Mouse (Mus musculus) embryonic facial prominence, embryonic 12.5 days (tissue): ENCODE measurements around the gene Sema3b. TPM values are rescaled to one million over a fixed set of nuclear protein-coding genes. Genes with fewer than 3 reads are reported as not detected.

Experiments
- ATAC-seq: fragments of 200-750 bp; cut with Nextera tagmentation; 2 replicates; pipeline ENCODE4 v1.8.0; 2017; ENCODE audit not compliant: insufficient number of reproducible peaks, insufficient read depth, low FRiP score, low TSS enrichment
- H3K27ac ChIP-seq: fragments of 300-500 bp; sonication (generic); 2 replicates; pipeline ENCODE4 v1.5.1; 2016; ENCODE audit warnings: mild to moderate bottlenecking
- H3K27me3 ChIP-seq: fragments of 300-500 bp; sonication (generic); 2 replicates; pipeline ENCODE4 v1.6.1; 2016; ENCODE audit warnings: mild to moderate bottlenecking, moderate library complexity
- H3K36me3 ChIP-seq: fragments of 300-500 bp; sonication (generic); 2 replicates; pipeline ENCODE4 v1.6.1; 2016; ENCODE audit warnings: mild to moderate bottlenecking
- H3K4me1 ChIP-seq: fragments of 300-500 bp; sonication (generic); 2 replicates; pipeline ENCODE4 v1.6.1; 2016
- H3K4me2 ChIP-seq: fragments of 300-500 bp; sonication (generic); replicated peaks from 2 replicates; pipeline ENCODE4 v1.6.1; 2016; ENCODE audit warnings: mild to moderate bottlenecking, moderate library complexity
- H3K4me3 ChIP-seq: fragments of 300-500 bp; sonication (generic); 2 replicates; pipeline ENCODE4 v1.5.1; 2016; ENCODE audit warnings: mild to moderate bottlenecking
- H3K9ac ChIP-seq: fragments of 300-500 bp; sonication (generic); 2 replicates; pipeline ENCODE4 v1.6.1; 2016; ENCODE audit warnings: mild to moderate bottlenecking, moderate library complexity
- H3K9me3 ChIP-seq: fragments of 300-500 bp; sonication (generic); 2 replicates; pipeline ENCODE4 v1.6.1; 2016; ENCODE audit warnings: mild to moderate bottlenecking, moderate library complexity
- WGBS: fragments of 180-500 bp; shearing (Covaris S2); methylation state at CpG from one replicate; pipeline ENCODE4 v1.1.7; 2016; 5-methylcytosine and 5-hydroxymethylcytosine counted together
- polyA plus RNA-seq: library from polyadenylated mRNA; unstranded; fragments of >200 nt; fragmentation: Nextera tagmentation; extraction: Ambion mirVana; gene quantifications from 2 replicates; pipeline ENCODE4 v1.2.1, GENCODE M21; 2016

Gene Sema3b
- polyA plus RNA-seq, 1 experiment from 2014 or later, result 6.9 TPM

DNA sequence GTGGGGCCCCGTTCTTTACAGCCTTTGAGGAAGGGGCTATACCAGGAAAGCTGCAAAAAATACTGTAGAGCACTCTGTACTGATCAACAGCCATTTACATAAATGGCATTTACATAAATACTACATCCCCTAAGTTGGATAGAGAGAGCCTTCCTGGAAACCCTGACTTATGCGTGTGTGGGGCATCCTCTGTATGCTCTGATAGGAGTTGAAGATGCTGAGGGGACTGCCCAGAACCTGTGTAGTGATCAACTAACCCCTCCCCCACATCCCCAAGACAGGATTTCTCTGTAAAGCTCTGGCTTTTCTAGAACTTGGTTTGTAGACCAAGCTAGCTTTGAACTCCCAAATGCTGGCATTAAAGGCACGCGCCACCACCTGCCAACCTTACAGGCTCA lies 403 bp upstream of the Sema3b start:
- Histone ChIP-seq H3K27ac (peak overlapping the region; percentile 17; the same call in 1 of the 2 replicates), H3K36me3 (peaks cover 7% of the 10 kb centered on the region; the same call in 1 of the 2 replicates), H3K4me3 (no peak overlapping the region), H3K9me3 (no peaks in the 10 kb centered on the region), H3K9ac (no peak overlapping the region), H3K27me3 (no peaks in the 10 kb centered on the region), H3K4me2 (peak overlapping the region; percentile 5; the same call in 1 of the 2 replicates), H3K4me1 (peaks cover 57% of the 10 kb centered on the region)
- WGBS, result 63% methylated on average over 4 of the region's 4 CpGs
- ATAC-seq, result no peak

DNA sequence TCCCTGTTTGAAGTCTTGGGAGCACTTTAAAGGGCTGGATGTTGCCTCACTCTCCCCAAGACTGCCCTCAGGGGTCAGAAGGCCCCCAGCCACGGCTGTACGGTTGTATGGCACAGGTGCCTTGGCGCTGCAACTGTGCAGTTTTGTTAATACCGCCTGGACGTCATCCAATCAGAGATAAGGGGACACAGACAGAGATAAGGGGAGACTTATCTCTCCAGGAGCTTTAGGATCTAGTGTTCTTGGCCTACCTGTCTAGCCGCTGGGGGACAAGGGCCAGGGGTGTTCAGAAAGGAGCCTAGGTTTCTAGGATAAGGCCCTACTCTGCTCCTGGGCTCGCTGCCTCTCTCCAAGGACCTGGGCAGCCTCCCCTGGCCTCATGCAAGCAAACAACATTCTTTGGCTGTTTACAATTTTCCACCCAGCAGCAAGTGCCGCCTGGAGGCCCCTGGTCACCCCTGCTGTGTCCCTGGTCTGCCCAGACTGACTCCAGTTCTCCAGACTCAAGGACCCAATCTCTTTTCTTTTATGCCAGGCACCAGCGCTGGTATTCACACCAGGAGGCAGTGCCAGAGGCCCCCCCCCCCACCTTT lies 1.3 kb downstream of the Sema3b start:
- Histone ChIP-seq H3K9me3 (no peaks in the 10 kb centered on the region), H3K27ac (no peak overlapping the region), H3K4me1 (peaks cover 62% of the 10 kb centered on the region), H3K27me3 (no peaks in the 10 kb centered on the region), H3K4me2 (no peak overlapping the region), H3K36me3 (no peaks in the 10 kb centered on the region), H3K4me3 (no peak overlapping the region), H3K9ac (no peak overlapping the region)
- ATAC-seq, result no peak
- 56% methylated on average over 9 of the region's 9 CpGs for WGBS

DNA sequence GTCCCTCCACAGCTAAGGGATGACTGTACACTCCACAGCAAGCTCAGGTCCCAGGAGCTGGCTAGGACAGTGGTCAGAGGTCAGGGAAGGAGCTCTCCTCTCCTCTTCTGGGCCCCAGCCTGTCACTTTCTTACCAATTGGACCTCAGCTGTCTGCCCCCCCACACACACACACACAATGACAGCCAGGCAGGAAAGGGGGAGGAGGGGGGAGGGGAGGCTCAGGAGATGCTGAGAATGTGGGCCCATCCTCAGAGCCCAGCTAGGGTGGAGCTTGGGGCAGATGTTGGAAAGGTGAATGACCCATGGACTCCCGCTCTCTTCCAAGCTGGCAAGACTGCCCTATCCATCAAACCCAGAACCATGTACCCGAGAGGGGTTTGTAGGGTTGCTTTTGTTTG lies 2.0 kb downstream of the Sema3b start:
- peak overlapping the region; percentile 33 for H3K4me2 ChIP-seq
- no peaks in the 10 kb centered on the region for H3K27me3 ChIP-seq
- no peaks in the 10 kb centered on the region for H3K36me3 ChIP-seq
- H3K9me3 ChIP-seq, result no peaks in the 10 kb centered on the region
- peaks cover 64% of the 10 kb centered on the region for H3K4me1 ChIP-seq
- WGBS, result 75% methylated on average over 2 of the region's 2 CpGs
- H3K9ac ChIP-seq, result 0 out of 2 replicates have a peak overlapping the region, but pooled peaks have one; percentile 19
- peak overlapping the region; percentile 46; the same call in 1 of the 2 replicates for H3K27ac ChIP-seq
- no peak overlapping the region for H3K4me3 ChIP-seq
- no peak for ATAC-seq

DNA sequence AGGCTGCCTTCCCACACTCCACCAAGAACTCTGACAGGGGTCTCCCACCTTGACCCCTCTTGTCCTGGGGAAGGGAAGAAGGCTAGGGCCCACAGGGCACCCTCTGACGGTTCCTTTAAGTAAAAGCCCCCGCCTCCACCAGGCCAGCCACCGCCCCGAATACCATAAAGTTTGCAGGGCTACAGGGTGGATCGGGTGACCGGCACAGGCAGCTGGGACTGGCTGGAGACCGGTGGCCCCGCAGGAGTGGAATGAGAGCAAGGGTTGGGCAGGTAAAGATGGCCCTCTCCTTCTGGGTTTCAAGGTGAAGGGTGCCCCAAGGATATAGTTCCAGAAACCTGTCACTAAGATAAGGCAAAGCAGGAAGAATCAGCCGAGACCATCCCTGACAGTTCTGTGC lies 2.4 kb downstream of the Sema3b start:
- Histone ChIP-seq H3K27ac (peak overlapping the region; percentile 46; the same call in 1 of the 2 replicates), H3K9me3 (no peaks in the 10 kb centered on the region), H3K4me1 (peaks cover 61% of the 10 kb centered on the region), H3K4me3 (no peak overlapping the region), H3K36me3 (no peaks in the 10 kb centered on the region), H3K27me3 (no peaks in the 10 kb centered on the region), H3K9ac (peak overlapping the region; percentile 19; the same call in 1 of the 2 replicates), H3K4me2 (peak overlapping the region; percentile 33)
- no peak for ATAC-seq
- WGBS, result 8% methylated on average over 9 of the region's 9 CpGs

DNA sequence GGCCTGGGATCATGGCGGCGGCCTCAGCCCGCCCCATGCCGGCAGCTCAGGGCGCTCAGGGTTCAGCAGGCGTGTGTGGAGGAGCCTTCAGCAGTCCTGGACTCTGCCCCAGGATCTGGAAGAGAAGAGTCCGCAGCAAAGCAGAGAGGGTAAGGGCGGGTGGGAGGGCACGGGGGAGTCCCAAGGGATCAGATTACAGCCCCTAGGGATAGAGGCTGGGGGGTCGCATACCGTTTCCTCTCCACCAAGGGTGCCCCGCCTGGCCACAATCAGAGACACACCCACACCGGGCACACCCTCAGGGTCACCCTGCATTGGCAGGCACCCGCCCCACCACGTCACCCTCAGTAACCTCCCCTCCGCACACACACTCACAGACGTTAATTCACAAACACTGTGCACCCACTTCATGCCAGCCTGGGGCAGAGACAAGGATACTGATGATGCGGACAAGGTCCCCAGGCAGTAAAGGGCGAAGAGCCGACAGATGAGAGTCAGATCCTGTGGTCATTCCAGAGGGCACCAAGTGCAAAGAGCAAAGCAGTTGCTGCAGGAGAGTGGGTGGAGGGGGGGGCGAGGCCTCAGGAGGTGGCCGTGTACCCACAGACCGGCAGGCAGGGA lies 3.9 kb downstream of the Sema3b start:
- ATAC-seq, result no peak
- Histone ChIP-seq H3K9ac (peak overlapping the region; percentile 33; the same call in 1 of the 2 replicates), H3K4me1 (peaks cover 61% of the 10 kb centered on the region), H3K4me2 (peak overlapping the region; percentile 37), H3K27ac (no peak overlapping the region), H3K9me3 (no peaks in the 10 kb centered on the region), H3K4me3 (no peak overlapping the region), H3K36me3 (no peaks in the 10 kb centered on the region), H3K27me3 (0 out of 2 replicates have a peak, but pooled peaks cover 3% of the 10 kb centered on the region)
- 28% methylated on average over 23 of the region's 23 CpGs for WGBS

DNA sequence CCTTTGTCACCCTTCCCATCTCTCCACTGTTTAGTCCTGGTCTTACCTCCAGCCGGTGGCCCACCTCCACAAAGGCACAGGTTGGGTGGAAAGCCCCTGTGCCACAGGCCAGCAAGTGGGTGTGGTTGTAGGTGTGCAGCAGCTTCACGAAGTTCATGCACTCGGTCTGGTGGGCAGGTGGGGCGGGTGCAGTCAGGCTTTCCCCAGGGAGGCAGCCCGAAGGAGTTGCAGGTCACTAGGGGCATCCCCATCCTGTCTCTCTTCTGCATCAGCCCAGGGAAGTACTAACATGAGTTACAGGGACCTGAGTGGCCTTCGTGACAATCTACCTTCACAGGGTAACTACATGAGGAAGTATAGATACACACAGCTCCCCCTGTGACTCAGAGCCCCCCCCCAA lies 5.8 kb downstream of the Sema3b start:
- 80% methylated on average over 6 of the region's 6 CpGs for WGBS
- H3K36me3 ChIP-seq, result no peaks in the 10 kb centered on the region
- H3K27ac ChIP-seq, result no peak overlapping the region
- 0 out of 2 replicates have a peak, but pooled peaks cover 3% of the 10 kb centered on the region for H3K27me3 ChIP-seq
- H3K4me3 ChIP-seq, result no peak overlapping the region
- no peaks in the 10 kb centered on the region for H3K9me3 ChIP-seq
- no peak for ATAC-seq
- peaks cover 48% of the 10 kb centered on the region for H3K4me1 ChIP-seq
- H3K9ac ChIP-seq, result no peak overlapping the region
- H3K4me2 ChIP-seq, result no peak overlapping the region

DNA sequence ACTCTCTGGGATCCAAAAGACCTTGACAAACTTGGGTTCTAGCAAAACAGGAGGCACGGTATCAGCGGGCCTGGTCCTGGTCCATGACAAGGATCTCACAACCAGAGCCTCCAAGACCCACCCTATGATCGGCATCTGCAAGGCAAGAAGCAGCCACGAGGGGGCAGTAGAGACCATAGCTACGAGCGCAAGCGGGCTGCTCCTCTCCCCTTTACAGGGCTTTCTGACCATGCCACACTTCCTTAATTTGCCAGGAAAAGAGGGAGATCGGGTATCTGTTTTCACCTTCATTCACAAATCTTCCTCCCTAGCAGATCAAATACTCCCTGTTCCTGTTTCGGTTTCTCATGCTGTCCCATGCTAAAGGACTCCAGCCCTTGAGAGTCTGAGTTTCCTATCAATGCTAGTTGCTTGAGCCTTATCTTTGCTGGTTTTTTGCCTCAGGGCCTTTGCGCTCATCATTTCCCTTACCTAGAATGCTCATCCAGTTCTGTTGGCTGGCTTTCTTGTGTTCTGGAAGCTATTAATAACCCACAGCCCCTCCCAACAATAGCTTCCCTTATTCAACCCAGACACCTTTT lies 6.9 kb downstream of the Sema3b start:
- H3K4me2 ChIP-seq, result no peak overlapping the region; the same call in 1 of the 2 replicates

DNA sequence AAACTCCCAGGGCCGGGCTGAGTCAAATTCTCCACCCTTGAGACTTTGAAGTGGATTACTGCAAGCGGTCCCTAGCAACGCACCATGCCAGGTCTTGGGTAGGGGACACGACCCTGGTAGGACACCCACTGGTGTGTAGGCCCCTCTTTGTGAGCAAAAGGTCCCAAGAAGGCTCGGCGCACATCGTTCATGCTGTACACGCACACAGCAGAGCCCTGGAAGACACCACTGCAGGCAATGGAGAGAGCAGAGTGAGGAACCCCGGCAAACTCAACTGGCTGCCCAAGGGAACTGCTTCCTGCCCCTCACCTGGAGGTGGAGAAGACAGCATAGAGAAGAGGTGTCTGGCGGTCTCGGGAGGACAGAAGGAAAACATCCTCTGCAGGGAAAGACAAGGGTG lies 7.8 kb downstream of the Sema3b start:
- Histone ChIP-seq H3K4me3 (no peak overlapping the region), H3K9ac (no peak overlapping the region), H3K9me3 (no peaks in the 10 kb centered on the region), H3K27ac (no peak overlapping the region), H3K4me2 (no peak overlapping the region), H3K36me3 (no peaks in the 10 kb centered on the region), H3K27me3 (0 out of 2 replicates have a peak, but pooled peaks cover 3% of the 10 kb centered on the region), H3K4me1 (peaks cover 33% of the 10 kb centered on the region)
- ATAC-seq, result no peak
- WGBS, result 89% methylated on average over 11 of the region's 11 CpGs

More for the DNA sequence above, 6.9 kb downstream of the Sema3b start:
- Histone ChIP-seq H3K36me3 (no peaks in the 10 kb centered on the region), H3K4me1 (peaks cover 42% of the 10 kb centered on the region), H3K27ac (0 out of 2 replicates have a peak overlapping the region, but pooled peaks have one; percentile 13), H3K9ac (peak overlapping the region; percentile 32; the same call in 1 of the 2 replicates), H3K9me3 (no peaks in the 10 kb centered on the region), H3K27me3 (0 out of 2 replicates have a peak, but pooled peaks cover 3% of the 10 kb centered on the region), H3K4me3 (no peak overlapping the region)
- ATAC-seq, result peak; percentile 30; the same call in 1 of the 2 replicates
- WGBS, result 11% methylated on average over 10 of the region's 10 CpGs

DNA sequence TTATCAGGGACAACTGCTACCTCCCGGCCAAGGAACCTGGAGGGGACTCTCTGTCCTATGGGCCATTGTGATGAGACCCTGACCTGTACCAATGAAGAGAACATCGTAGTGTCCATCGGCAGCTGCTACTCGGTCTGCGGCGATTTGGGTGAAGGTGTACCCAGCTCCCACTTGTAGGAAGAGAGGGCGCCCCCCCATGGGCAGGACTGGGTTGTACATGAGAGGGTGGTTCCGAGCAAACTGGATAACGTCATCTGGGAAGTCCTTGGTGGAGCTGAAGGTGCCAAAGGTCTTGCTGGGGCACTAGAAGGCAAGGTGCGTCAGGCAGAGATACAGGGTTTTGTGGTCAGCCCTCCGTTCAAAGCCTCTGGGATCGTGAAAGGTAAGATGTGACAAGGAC lies 8.3 kb downstream of the Sema3b start:
- H3K9me3 ChIP-seq, result no peaks in the 10 kb centered on the region
- 0 out of 2 replicates have a peak, but pooled peaks cover 3% of the 10 kb centered on the region for H3K27me3 ChIP-seq
- H3K4me2 ChIP-seq, result no peak overlapping the region
- H3K4me1 ChIP-seq, result peaks cover 28% of the 10 kb centered on the region
- no peak overlapping the region for H3K9ac ChIP-seq
- no peak overlapping the region for H3K27ac ChIP-seq
- H3K4me3 ChIP-seq, result no peak overlapping the region
- WGBS, result 80% methylated on average over 12 of the region's 12 CpGs
- H3K36me3 ChIP-seq, result no peaks in the 10 kb centered on the region
- ATAC-seq, result no peak

DNA sequence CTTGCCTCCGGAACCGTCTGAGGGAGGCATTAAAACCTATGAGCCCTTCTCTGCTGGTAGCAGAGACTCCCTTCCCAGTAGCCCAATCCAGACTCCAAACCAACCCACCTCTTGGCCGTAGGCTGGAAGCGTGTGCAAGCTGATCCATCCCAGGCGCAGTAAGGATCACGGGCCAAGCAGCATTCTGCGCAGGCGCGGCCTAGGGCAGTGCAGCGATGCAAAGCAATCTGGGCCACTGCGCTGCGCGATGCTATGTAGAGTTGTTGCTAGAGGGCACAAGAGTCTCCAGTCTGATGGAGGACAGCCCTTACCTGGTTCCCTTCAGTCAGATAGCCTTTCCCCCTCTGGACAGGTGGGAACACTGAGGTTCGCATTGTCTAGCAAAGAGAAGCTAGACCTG lies 9.2 kb downstream of the Sema3b start:
- Histone ChIP-seq H3K9ac (no peak overlapping the region), H3K4me3 (no peak overlapping the region), H3K27me3 (0 out of 2 replicates have a peak, but pooled peaks cover 3% of the 10 kb centered on the region), H3K4me1 (peaks cover 19% of the 10 kb centered on the region), H3K27ac (no peak overlapping the region), H3K36me3 (0 out of 2 replicates have a peak, but pooled peaks cover under 1% of the 10 kb centered on the region), H3K4me2 (no peak overlapping the region), H3K9me3 (no peaks in the 10 kb centered on the region)
- 67% methylated on average over 14 of the region's 14 CpGs for WGBS
- ATAC-seq, result no peak

DNA sequence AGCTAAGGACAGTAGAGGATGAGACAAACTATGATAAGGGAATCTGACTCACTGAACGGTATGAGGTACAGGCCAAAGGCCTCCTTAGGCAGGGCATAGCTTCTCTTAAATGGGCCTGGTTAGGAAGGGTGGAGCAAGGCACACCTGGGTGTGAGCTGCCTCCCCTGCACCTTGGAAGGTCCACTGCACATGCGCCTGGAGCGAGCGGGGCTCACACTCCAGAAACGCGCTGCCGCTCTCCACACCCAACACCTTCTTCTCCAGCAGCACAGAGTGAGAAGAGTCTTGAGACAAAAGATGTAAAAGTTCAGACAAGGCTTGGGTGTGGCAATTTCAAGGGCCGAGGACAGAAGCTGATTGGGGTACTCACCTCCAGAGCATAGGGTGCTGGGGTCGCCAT lies 9.6 kb downstream of the Sema3b start:
- Histone ChIP-seq H3K4me1 (peaks cover 15% of the 10 kb centered on the region), H3K4me3 (no peak overlapping the region), H3K27ac (no peak overlapping the region), H3K9ac (no peak overlapping the region), H3K4me2 (no peak overlapping the region), H3K27me3 (0 out of 2 replicates have a peak, but pooled peaks cover 3% of the 10 kb centered on the region), H3K36me3 (peaks cover 4% of the 10 kb centered on the region; the same call in 1 of the 2 replicates), H3K9me3 (no peaks in the 10 kb centered on the region)
- 86% methylated on average over 9 of the region's 9 CpGs for WGBS
- ATAC-seq, result no peak
